Comparison of ENCODE assay signal across 21 mouse cellular contexts in the genomic region with DNA sequence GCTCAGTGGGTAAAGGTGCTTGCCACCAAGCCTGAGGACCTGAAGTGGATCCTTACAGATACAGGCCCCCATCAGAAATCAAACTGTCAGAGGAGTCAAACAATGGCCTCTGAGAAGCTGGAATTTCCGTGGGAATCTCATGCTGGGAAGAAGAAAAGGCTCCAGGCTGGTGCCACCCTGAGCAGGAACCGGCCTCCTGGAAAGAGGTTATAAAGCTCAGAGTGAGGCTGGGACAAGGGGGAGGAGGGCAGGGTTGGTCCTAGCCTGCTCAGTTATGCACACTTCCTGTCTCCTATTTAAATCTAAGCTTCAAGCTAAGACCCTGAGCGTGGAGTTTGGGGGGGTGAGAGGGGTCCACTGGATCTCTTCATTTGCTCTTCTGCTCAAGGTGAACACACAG. TPM values are rescaled to one million over a fixed set of nuclear protein-coding genes. Genes with fewer than 3 reads are reported as not detected.
DNase-seq lines count a peak whose midpoint lies in the region; ATAC-seq and TF ChIP-seq lines count a peak whose summit lies in the region.
"Had no signal": no experiment of that assay in that cellular context is flagged by ENCODE, and none has a peak within 500 bp of the region (broad histone marks: within the 10 kb centered on the region; RNA-seq: fewer than 3 reads in every experiment).

No protein-coding gene starts in this region.

- TF ChIP-seq CTCF in layer of hippocampus, adult 2 months (conservative IDR thresholded peaks at IDR 0.05) = no peak

- H3K27ac ChIP-seq in intestine, embryonic 15.5 days = no peak overlapping the region
- H3K27ac ChIP-seq in intestine, embryonic 16.5 days (ENCODE audit: low read length) = no peak overlapping the region
- peak overlapping the region; percentile 56; the same call in 1 of the 2 replicates for H3K27ac ChIP-seq in layer of hippocampus, adult 2 months
- H3K27ac ChIP-seq: embryonic facial prominence, embryonic 12.5 days; forebrain, embryonic 15.5 days; heart, adult 2 months; hindbrain, embryonic 15.5 days had no signal

- no peaks in the 10 kb centered on the region for H3K4me1 ChIP-seq in intestine, embryonic 15.5 days (replicated peaks)
- H3K4me1 ChIP-seq in intestine, embryonic 16.5 days (ENCODE audit: control insufficient read depth, insufficient read depth, low read length) = 0 out of 2 replicates have a peak, but pooled peaks cover 6% of the 10 kb centered on the region
- H3K4me1 ChIP-seq: heart, embryonic 12.5 days had no signal

- no peak overlapping the region for H3K4me3 ChIP-seq in intestine, embryonic 15.5 days (replicated peaks)
- no peak overlapping the region for H3K4me3 ChIP-seq in intestine, embryonic 16.5 days (ENCODE audit: low read length)
- H3K4me3 ChIP-seq in layer of hippocampus, adult 2 months = no peak overlapping the region
- H3K4me3 ChIP-seq: embryonic facial prominence, embryonic 12.5 days; forebrain, embryonic 15.5 days; heart, adult 2 months; heart, embryonic 12.5 days; hindbrain, embryonic 15.5 days had no signal

- DNase-seq in layer of hippocampus, adult 2 months (ENCODE audit: low spot score in 2 of 2) = no peak
- no peak for DNase-seq in layer of hippocampus, postnatal 36 days
- peak; percentile 39 for DNase-seq in Muller cell, postnatal 12 days (ENCODE audit: inconsistent ontology term)
- peak; percentile 82 for DNase-seq in ZHBTc4 (ENCODE audit: low read depth, low spot score)
- DNase-seq in adipocyte (ENCODE audit: low spot score) = no peak
- DNase-seq in B cell, adult 2 months = no peak
- DNase-seq: adrenal gland, postnatal 10 days; cerebellum, adult 2 months; cerebellum, postnatal 10 days; embryo, embryonic 11 days; gastrocnemius, postnatal 10 days; heart, adult 2 months; kidney, adult 18-20 months had no signal

- WGBS in intestine, embryonic 15.5 days = 40% methylated on average over 3 of the region's 3 CpGs
- WGBS in intestine, embryonic 16.5 days = 36% methylated on average over 3 of the region's 3 CpGs

- no peaks in the 10 kb centered on the region for H3K36me3 ChIP-seq in intestine, embryonic 15.5 days
- H3K36me3 ChIP-seq in intestine, embryonic 16.5 days (ENCODE audit: control insufficient read depth, insufficient read depth, low read length) = no peaks in the 10 kb centered on the region
- H3K36me3 ChIP-seq: embryonic facial prominence, embryonic 12.5 days; forebrain, embryonic 15.5 days; G1E; heart, embryonic 12.5 days; hindbrain, embryonic 15.5 days had no signal

- H3K27me3 ChIP-seq in intestine, embryonic 15.5 days (replicated peaks) = no peaks in the 10 kb centered on the region
- no peaks in the 10 kb centered on the region for H3K27me3 ChIP-seq in intestine, embryonic 16.5 days (replicated peaks; ENCODE audit: control insufficient read depth, insufficient read depth, low read length)
- H3K27me3 ChIP-seq: embryonic facial prominence, embryonic 12.5 days; forebrain, embryonic 15.5 days; hindbrain, embryonic 15.5 days had no signal

- H3K9me3 ChIP-seq in intestine, embryonic 15.5 days = no peaks in the 10 kb centered on the region
- H3K9me3 ChIP-seq in intestine, embryonic 16.5 days (ENCODE audit: control insufficient read depth, low read length) = no peaks in the 10 kb centered on the region
- H3K9me3 ChIP-seq: embryonic facial prominence, embryonic 12.5 days; forebrain, embryonic 15.5 days; heart, embryonic 12.5 days; hindbrain, embryonic 15.5 days had no signal

- no peak overlapping the region for H3K9ac ChIP-seq in intestine, embryonic 15.5 days
- H3K9ac ChIP-seq in intestine, embryonic 16.5 days (ENCODE audit: low read depth, low read length) = no peak overlapping the region
- H3K9ac ChIP-seq: embryonic facial prominence, embryonic 12.5 days; forebrain, embryonic 15.5 days; heart, embryonic 12.5 days; hindbrain, embryonic 15.5 days had no signal

- ATAC-seq in intestine, embryonic 15.5 days = peak; percentile 57
- ATAC-seq in intestine, embryonic 16.5 days = no peak
- ATAC-seq: forebrain, embryonic 15.5 days; inflammation-experienced regulatory T-cells, adult 6 months had no signal

- H3K4me2 ChIP-seq in intestine, embryonic 15.5 days (replicated peaks) = no peak overlapping the region
- H3K4me2 ChIP-seq in intestine, embryonic 16.5 days (ENCODE audit: low read depth, low read length) = no peak overlapping the region
- H3K4me2 ChIP-seq: embryonic facial prominence, embryonic 12.5 days; forebrain, embryonic 15.5 days; heart, embryonic 12.5 days; hindbrain, embryonic 15.5 days had no signal

RNA-seq across cellular contexts. Expression of a gene that starts 21.6 kb away (rescaled TPM):
- polyA plus RNA-seq in intestine, embryonic 15.5 days (2015; fragmentation: Nextera tagmentation; extraction: Ambion mirVana) = 15.3 and 15.8 TPM in 2 replicates
- 18.4 and 19.9 TPM in 2 replicates for polyA plus RNA-seq in intestine, embryonic 16.5 days (2015; fragmentation: Nextera tagmentation; extraction: Ambion mirVana)
- 1 to 10 TPM; 1.4 to 3.1 TPM for total RNA-seq in layer of hippocampus, adult 2 months (2021)
- total RNA-seq in layer of hippocampus, postnatal 36 days (2021) = 1 to 10 TPM; 2.1 to 3.5 TPM
- polyA plus RNA-seq: G1E had no signal

Comparison
In these comparisons a context has a peak if more than half of its experiments do, and no peak if none do; other contexts are left out.
1. DNase-seq: peak in Muller cell, postnatal 12 days (single experiment) and ZHBTc4 (single experiment); none in layer of hippocampus, adult 2 months (0 of 2), layer of hippocampus, postnatal 36 days (0 of 2), adipocyte (single experiment) and B cell, adult 2 months (0 of 2).